Mouse (Mus musculus) bone marrow, adult 2 months (tissue): ENCODE data around the gene Letmd1. TPM values are rescaled to one million over a fixed set of nuclear protein-coding genes. Genes with fewer than 3 reads are reported as not detected.

ENCODE experiments used
- H3K27ac ChIP-seq: fragments of 200-500 bp; 2 replicates; pipeline ENCODE4 v1.5.1; 2012; ENCODE audit warnings: low read depth, mild to moderate bottlenecking, control low read depth, inconsistent platforms, low read length; ENCODE audit not compliant: control insufficient read depth, poor library complexity, insufficient read depth
- H3K4me1 ChIP-seq: fragments of 200-500 bp; 2 replicates; pipeline ENCODE4 v1.6.1; 2011; ENCODE audit warnings: low read length; ENCODE audit not compliant: control insufficient read depth, insufficient read depth
- H3K4me3 ChIP-seq: fragments of 200-500 bp; replicated peaks from 2 replicates; pipeline ENCODE3; 2011; ENCODE audit warnings: mild to moderate bottlenecking, low read depth, low read length, control low read depth; ENCODE audit not compliant: control insufficient read depth
- CTCF ChIP-seq: fragments of 200-500 bp; IDR thresholded peaks from 2 replicates; pipeline ENCODE4 v1.5.1; 2011; ENCODE audit warnings: low read length, control low read depth; ENCODE audit not compliant: control insufficient read depth, insufficient read depth
- POLR2A ChIP-seq: fragments of 200-500 bp; IDR thresholded peaks from 2 replicates; pipeline ENCODE4 v1.6.1; 2011; ENCODE audit warnings: low read depth, mild to moderate bottlenecking, control low read depth, low read length, borderline replicate concordance; ENCODE audit not compliant: control insufficient read depth
- WGBS: fragments of 180-500 bp; shearing (Covaris S2); methylation state at CpG from one replicate; pipeline ENCODE4 v1.1.7; 2018; 5-methylcytosine and 5-hydroxymethylcytosine counted together
- polyA plus RNA-seq: library from polyadenylated mRNA; stranded (reverse); fragments of >200 nt; gene quantifications from 2 replicates; pipeline ENCODE4 v1.2.4, GENCODE M21; 2011; ENCODE audit warnings: low replicate concordance; ENCODE audit not compliant: missing spikeins, insufficient read depth, insufficient read length

The Letmd1 gene
- polyA plus RNA-seq, 1 experiment: 19.1 TPM

- Histone ChIP-seq H3K4me3 (peak overlapping the region; percentile 54), H3K27ac (no peak overlapping the region), H3K4me1 (peaks cover 4% of the 10 kb centered on the region)
- TF ChIP-seq CTCF (no peak), POLR2A (no peak)
- 2% methylated on average over 14 of the region's 14 CpGs for WGBS
These were observed 44.9 kb upstream of the Letmd1 start for GRCm38 (mm10) chr15:100423916-100424315.

GRCm38 (mm10) chr15:100424396-100425122 lies 44.3 kb upstream of the Letmd1 start, which contains the start of gene Slc11a2:
Gene Slc11a2 (minus strand): TSS chr15:100425072.
- Histone ChIP-seq H3K4me1 (peaks cover 2% of the 10 kb centered on the region; the same call in 1 of the 2 replicates), H3K27ac (no peak within 1 kb of the TSS), H3K4me3 (peak within 1 kb of the TSS; percentile 54)
- 19% methylated on average over 17 of the region's 17 CpGs for WGBS
- TF ChIP-seq CTCF: no peak
- TF ChIP-seq POLR2A: no peak

- WGBS: 86% methylated on average over 13 of the region's 13 CpGs
- TF ChIP-seq CTCF (no peak), POLR2A (no peak)
- Histone ChIP-seq H3K27ac (no peak overlapping the region), H3K4me1 (no peaks in the 10 kb centered on the region; the same call in 1 of the 2 replicates), H3K4me3 (no peak overlapping the region)
These were observed 40.4 kb upstream of the Letmd1 start for GRCm38 (mm10) chr15:100428296-100428905.

- H3K4me3 ChIP-seq: no peak overlapping the region
- no peak overlapping the region for H3K27ac ChIP-seq
- no peak for TF ChIP-seq POLR2A
- no peak for TF ChIP-seq CTCF
- 71% methylated on average over 11 of the region's 11 CpGs for WGBS
- H3K4me1 ChIP-seq: no peaks in the 10 kb centered on the region
These were observed 38.8 kb upstream of the Letmd1 start for GRCm38 (mm10) chr15:100429959-100430565.

GRCm38 (mm10) chr15:100433234-100433633 lies 35.6 kb upstream of the Letmd1 start:
- WGBS: 55% methylated on average over 4 of the region's 4 CpGs
- Histone ChIP-seq H3K4me1 (no peaks in the 10 kb centered on the region), H3K4me3 (no peak overlapping the region), H3K27ac (no peak overlapping the region)
- TF ChIP-seq POLR2A (no peak), CTCF (no peak)

- WGBS: 21% methylated on average over 4 of the region's 4 CpGs
- no peak overlapping the region for H3K27ac ChIP-seq
- no peaks in the 10 kb centered on the region for H3K4me1 ChIP-seq
- TF ChIP-seq POLR2A (no peak), CTCF (no peak)
- H3K4me3 ChIP-seq: no peak overlapping the region
These were observed 32.7 kb upstream of the Letmd1 start for GRCm38 (mm10) chr15:100436112-100436511.

- WGBS: 68% methylated on average over 10 of the region's 10 CpGs
- no peaks in the 10 kb centered on the region for H3K4me1 ChIP-seq
- no peak overlapping the region for H3K4me3 ChIP-seq
- H3K27ac ChIP-seq: no peak overlapping the region
- TF ChIP-seq CTCF: no peak
- no peak for TF ChIP-seq POLR2A
These were observed 32.3 kb upstream of the Letmd1 start for GRCm38 (mm10) chr15:100436518-100436917.
